Mouse (Mus musculus): Measurements from ENCODE around the gene Ccdc14.
"Not testable (repeated sequence)": the region's sequence is repeated elsewhere in the genome, so short reads cannot be mapped to it uniquely, and the experiment has no call there.

Gene Ccdc14

GRCm38 (mm10) chr16:34690334-34691144 lies at the start of gene Ccdc14:
Ccdc14 (plus strand) TSS chr16:34690616.
- DNase-seq (ENCODE audit: low spot score): peak; percentile 97

- no peak for DNase-seq (ENCODE audit: low spot score)
These were observed 46.7 kb upstream of the Ccdc14 start for GRCm38 (mm10) chr16:34643511-34644259.

DNA sequence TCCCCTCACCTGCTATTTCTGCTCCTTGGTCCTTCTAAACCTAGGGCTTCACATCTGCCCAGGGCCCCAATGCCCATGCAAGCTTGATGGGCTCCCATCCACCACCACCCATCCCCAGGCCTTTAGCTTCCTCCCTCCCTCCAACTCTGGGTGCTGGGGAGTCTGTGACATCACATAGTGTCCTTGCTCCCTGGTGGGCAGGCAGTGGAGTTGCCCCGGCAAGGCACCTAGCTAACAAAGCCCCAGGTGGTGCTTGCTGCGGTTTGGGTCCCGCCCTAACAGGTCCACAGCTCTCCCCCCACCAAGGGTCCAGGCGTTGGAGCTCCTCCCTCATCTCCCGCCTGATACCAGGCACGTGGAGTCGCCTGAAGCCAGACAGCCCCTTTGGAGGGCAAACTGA lies 40.8 kb upstream of the Ccdc14 start, which contains the start of gene Ropn1:
Gene Ropn1, plus strand, starts transcription at position 301 of the 400 bp plus-strand sequence.
- DNase-seq (ENCODE audit: low spot score): no peak

- no peak for DNase-seq (ENCODE audit: low spot score)
These were observed 37.4 kb upstream of the Ccdc14 start for GRCm38 (mm10) chr16:34653023-34653422.

DNA sequence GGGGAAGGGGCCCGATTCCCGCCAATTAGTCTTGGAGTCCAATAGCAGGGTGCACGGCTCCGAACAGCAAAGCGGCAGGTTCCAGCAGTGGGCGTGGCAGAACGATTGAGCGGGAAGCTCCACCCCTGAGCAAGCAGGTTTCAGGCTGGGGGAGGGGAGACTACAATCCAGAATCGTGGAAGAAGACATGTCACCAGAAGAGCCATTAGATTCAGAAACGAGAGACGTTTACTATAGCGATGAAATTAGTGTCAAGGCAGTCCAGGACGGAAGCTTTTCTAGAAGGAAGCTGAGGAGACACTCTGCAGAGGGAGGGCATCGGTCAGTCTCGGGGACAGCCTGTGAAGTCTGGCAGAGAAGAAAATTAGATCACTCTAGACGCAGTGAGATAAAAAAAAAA lies 32.9 kb upstream of the Ccdc14 start:
- DNase-seq (ENCODE audit: low spot score): not testable (repeated sequence)

- DNase-seq (ENCODE audit: low spot score): no peak
These were observed 32.4 kb upstream of the Ccdc14 start for GRCm38 (mm10) chr16:34657983-34658382.

- no peak for DNase-seq (ENCODE audit: low spot score)
These were observed 32.0 kb upstream of the Ccdc14 start for GRCm38 (mm10) chr16:34658388-34658787.

DNA sequence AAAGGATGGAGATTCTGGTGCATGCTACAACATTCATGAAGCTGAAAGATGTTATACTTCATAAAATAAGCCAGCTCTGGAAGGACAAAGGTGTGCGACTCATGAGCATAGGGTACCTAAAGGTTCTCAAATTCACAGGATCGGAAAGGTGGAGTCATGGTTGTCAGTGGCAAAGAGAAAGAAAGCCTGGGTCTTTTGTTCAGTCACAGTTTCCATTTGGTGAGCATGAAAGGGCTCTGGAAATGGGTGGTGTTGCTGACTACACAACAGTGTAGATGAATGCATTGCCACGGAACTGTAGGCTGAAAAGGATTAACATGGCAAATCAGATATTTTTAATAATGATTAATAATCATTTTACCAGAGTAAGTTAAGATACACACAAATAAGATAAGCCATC lies 25.9 kb upstream of the Ccdc14 start:
- no peak for DNase-seq (ENCODE audit: low spot score)

DNA sequence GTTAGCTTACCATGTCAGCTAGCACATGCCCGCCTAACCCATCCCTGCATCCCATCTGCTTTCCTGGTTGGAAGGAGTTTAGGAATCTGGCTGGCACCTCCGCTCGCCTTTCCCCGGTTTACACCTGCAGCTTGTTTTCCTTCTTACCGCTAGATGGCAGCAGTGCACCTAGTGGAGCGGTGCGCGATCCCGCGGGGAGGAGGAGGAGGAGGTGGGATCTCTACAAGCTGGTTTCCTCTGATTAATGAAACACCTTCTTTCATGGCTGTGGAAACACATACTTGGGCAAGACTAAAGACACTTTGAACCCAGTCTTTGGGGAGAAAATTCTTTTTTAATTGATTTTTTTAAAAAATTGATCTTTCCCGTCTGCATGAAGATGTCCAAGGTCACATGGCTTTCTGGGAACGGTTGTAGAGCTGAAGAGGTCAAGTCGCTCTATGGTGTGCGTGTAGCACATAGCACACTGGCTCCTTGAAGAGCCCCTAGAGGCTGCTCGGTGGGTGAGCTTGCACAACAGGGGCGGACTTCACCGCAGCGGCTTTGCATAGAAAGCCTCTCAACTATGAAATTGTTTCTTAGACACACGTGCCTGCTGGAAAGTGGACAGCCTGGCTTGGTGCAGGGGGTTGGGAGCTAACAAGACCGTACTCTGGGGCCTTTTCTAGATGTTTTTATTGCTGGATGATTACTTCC lies 23.2 kb upstream of the Ccdc14 start:
- peak; percentile 39 for DNase-seq (ENCODE audit: low spot score)

DNA sequence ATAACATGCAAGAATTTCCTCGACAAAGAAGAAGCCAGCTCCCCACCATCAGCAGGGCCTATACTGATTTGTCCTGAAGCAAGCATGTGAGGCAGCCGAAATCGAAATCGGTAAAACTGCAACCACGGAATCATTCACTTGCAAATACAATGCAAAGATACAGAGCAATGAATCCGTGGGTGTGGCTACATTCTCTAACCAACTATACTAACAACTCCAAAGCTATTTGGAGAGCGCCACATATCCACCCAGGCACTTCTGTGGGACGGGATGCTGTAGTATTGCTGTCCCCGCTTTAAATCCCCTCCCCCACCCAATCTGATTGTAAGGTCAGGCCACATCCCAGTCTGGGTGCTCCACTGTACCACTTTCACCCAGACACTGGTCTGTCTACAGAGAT lies 22.1 kb upstream of the Ccdc14 start:
- no peak for DNase-seq (ENCODE audit: low spot score)

GRCm38 (mm10) chr16:34671966-34672365 lies 18.4 kb upstream of the Ccdc14 start:
- no peak for DNase-seq (ENCODE audit: low spot score)

DNA sequence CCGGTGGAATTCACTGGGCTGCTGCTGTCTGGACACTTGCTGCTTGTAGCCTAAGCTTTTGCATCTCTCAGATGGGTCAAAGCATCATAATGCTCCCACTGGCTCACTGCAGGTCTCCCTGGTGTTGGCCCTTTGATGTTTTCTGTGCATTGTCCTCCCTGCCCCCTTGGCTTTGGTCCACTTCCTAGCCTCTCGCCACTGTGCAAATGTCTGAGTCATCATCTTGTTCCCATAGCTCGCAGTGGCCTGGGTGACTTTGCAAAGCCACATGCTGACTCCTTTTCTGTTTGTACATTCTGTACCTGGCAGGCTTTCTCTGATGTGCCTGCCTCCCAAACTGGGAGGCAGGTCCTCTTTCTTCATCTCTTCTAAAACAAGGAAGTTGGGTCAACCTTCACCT lies 17.6 kb upstream of the Ccdc14 start:
- DNase-seq (ENCODE audit: low spot score): no peak

DNA sequence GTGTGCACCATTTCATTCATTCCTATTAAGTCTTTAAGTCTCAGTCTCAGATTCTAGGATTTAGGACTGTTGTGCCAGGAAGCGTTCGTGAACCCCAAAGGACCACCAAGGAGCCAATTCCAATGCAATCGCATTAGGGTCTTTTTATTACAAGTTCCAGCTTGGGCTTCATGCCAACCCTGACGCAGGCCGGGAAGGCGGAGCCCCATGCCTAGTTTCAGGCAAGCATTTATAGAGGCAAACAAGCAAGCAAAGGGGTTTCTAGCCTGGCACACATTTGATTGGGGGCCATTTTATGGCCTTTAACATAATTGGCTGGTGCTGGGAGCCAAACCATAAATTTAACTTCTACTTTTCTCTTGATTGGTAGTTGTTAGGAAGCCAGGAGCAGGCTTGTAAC lies 16.1 kb upstream of the Ccdc14 start:
- DNase-seq (ENCODE audit: low spot score): no peak

GRCm38 (mm10) chr16:34681823-34682222 lies 8.6 kb upstream of the Ccdc14 start:
- DNase-seq (ENCODE audit: low spot score): no peak

DNA sequence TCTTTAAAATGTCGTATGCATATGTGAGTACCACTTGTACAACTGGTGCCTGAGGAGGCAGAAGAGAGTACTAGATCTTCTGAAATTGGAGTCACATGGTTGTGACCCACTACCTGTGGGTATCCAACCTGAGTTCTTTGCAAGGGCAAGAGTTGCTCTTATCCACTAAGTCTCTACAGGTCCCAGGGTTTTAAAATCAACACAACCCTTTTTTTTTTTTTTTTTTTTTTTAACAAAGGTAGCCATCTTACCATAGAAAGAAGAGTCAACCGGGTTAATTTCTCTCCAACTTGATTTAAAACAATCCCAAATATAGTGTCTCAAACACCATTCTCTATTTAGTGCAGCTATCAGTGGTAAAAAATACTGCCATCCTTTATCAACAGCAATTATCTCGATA lies 537 bp upstream of the Ccdc14 start:
- DNase-seq (ENCODE audit: low spot score): no peak

GRCm38 (mm10) chr16:34691156-34691555 lies 740 bp downstream of the Ccdc14 start:
- DNase-seq (ENCODE audit: low spot score): peak; percentile 51

DNA sequence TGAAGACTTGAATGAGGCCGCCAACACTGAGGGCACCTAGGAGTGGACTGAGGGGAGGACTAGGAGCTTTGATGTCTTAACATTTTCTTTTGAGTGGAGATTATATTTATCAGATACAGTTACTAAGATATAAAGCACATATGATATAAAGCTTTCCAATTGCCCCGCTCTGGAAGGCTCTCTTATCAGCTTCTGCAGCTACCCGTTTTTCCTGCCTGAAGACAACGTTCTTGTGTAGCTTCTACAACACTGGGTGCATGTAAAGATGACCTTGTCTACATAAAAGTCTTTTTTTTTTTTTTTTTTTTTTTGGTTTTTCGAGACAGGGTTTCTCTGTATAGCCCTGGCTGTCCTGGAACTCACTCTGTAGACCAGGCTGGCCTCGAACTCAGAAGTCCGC lies 4.1 kb downstream of the Ccdc14 start:
- DNase-seq (ENCODE audit: low spot score): no peak

DNA sequence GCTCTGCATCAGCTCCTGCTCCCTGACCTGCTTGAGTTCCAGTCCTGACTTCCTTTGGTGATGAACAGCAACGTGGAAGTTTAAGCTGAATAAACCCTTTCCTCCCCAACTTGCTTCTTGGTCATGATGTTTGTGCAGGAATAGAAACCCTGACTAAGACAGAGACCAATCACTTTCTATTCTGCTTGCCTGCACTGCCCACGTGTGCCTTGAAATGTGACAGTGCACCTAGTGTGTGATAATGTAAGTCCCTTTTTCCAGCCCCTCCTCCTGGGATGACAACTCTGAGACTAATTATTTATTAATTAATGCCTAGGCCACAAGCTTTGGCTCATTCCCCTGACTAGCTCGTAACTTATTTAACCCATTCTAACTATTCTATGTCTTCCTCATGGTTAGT lies 8.3 kb downstream of the Ccdc14 start:
- not testable (repeated sequence) for DNase-seq (ENCODE audit: low spot score)

DNA sequence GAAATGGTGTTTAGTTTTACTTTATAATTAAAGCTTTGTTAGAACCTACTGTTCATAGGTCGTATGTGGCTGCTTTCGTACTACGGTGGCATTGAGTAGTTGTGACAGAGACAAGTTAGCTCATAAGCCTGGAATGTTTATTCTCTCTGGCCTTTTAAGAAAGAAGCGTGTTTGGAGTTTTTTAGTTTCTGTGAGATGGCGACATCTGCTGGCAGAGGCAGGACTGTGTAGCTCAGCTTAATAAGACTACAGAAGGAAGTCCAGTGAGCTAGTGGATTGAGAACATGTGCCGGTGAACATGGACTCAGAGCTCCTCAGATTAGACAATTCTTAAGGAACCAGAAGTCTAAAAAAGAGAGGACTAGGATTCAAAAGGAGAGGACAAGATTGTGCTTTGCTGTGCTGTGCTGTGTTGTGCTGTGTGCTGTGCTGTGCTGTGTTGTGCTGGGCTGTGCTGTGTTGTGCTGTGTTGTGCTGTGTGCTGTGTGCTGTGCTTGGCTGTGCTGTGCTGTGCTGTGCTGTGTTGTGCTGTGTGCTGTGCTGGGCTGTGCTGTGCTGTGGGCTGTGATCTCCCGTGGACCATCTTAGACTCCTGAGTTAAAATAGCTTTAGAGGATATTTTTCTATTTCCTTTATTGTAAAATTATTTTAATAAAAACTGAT lies 9.9 kb downstream of the Ccdc14 start:
- DNase-seq (ENCODE audit: low spot score): peak; percentile 95

DNA sequence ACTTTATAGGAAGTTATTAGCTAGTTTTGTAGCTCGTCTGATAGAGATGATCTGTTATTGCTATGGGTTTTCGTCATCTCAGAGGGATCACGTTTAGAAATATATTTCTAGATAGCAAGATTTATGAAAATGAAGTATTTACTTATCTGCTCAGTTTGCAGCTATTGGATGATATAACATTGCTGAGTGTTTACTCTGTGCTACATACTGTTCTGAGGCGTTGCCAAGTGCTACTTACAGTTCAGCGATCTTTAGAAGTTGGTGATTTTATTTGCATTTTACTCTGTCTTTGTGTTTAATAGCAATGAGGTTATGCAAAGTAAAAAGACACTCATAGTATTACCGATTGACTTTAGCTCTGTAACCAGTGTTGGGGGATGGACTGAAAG lies 10.4 kb downstream of the Ccdc14 start:
- no peak for DNase-seq (ENCODE audit: low spot score)

DNA sequence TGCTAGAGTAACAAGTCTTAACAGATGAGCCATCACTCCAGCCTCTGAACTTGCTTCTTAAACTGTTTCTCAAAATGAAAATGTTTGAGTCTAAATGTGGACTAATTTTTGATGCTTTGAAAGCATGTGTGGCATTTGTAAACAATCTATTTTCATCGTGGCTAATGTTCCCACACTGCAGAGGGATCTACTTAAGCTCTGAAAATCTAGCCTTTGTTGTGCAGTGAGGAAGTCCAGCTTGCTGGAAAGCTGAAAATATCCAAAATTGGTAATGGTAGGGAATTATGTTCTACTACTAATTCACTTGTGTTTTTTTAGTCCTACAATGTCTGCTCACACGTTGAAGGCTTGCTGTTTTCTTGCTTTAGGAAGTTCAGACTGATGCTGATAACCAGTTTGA lies 15.6 kb downstream of the Ccdc14 start:
- no peak for DNase-seq (ENCODE audit: low spot score)

GRCm38 (mm10) chr16:34706487-34706946 lies 16.1 kb downstream of the Ccdc14 start:
- DNase-seq (ENCODE audit: low spot score): peak; percentile 68

Measured in adipocyte (in vitro differentiated cells).